Mouse (Mus musculus) MEL (cell line): ENCODE measurements around the gene Ube2f.

Experiments
- BHLHE40 ChIP-seq: IDR thresholded peaks from 2 replicates; pipeline ENCODE4 v1.6.1; 2012; ENCODE audit warnings: low read depth, mild to moderate bottlenecking, inconsistent platforms, low read length, improper control_type of control experiment, borderline replicate concordance
- CHD1 ChIP-seq: IDR thresholded peaks from 2 replicates; pipeline ENCODE4 v1.6.1; 2012; ENCODE audit warnings: low read depth, mild to moderate bottlenecking, inconsistent platforms, low read length, improper control_type of control experiment
- CTCF ChIP-seq, 3 experiments: IDR thresholded peaks in 2 of 3; conservative IDR thresholded peaks in 1 of 3; 2 replicates each; pipeline ENCODE4 v1.5.1; 2011 to 2012; ENCODE audit warnings: low read length in 3 of 3, low read depth in 2 of 3, mild to moderate bottlenecking in 2 of 3, improper control_type of control experiment in 1 of 3, inconsistent platforms in 1 of 3, mixed read lengths in 1 of 3, moderate library complexity in 1 of 3; ENCODE audit not compliant: control insufficient read depth in 1 of 3, insufficient read depth in 1 of 3, poor library complexity in 1 of 3, severe bottlenecking in 1 of 3
- EP300 ChIP-seq, 2 experiments: IDR thresholded peaks; 2 replicates each; pipeline ENCODE4 v1.6.1; 2011; ENCODE audit warnings: improper control_type of control experiment in 2 of 2, low read length in 2 of 2, low read depth in 1 of 2, mild to moderate bottlenecking in 1 of 2
- GATA1 ChIP-seq: IDR thresholded peaks from 2 replicates; pipeline ENCODE4 v1.6.1; 2011; ENCODE audit warnings: low read depth, low read length, improper control_type of control experiment
- MAX ChIP-seq: IDR thresholded peaks from 2 replicates; pipeline ENCODE4 v1.6.1; 2011; ENCODE audit warnings: low read length, improper control_type of control experiment
- MAZ ChIP-seq: IDR thresholded peaks from 2 replicates; pipeline ENCODE4 v1.6.1; 2012; ENCODE audit warnings: low read depth, mild to moderate bottlenecking, inconsistent platforms, low read length, improper control_type of control experiment
- NELFE ChIP-seq: IDR thresholded peaks from 2 replicates; pipeline ENCODE4 v1.6.1; 2011; ENCODE audit warnings: low read depth, low read length, improper control_type of control experiment
- POLR2A ChIP-seq, 2 experiments: IDR thresholded peaks; 2 replicates each; pipeline ENCODE4 v1.6.1; 2011 to 2012; ENCODE audit warnings: low read length in 2 of 2, mild to moderate bottlenecking in 2 of 2, control low read depth in 1 of 2, improper control_type of control experiment in 1 of 2, low read depth in 1 of 2, moderate library complexity in 1 of 2; ENCODE audit not compliant: control insufficient read depth in 1 of 2, insufficient read depth in 1 of 2, poor library complexity in 1 of 2
- POLR2AphosphoS2 ChIP-seq: IDR thresholded peaks from 2 replicates; pipeline ENCODE4 v1.6.1; 2011; ENCODE audit warnings: low read length, improper control_type of control experiment
- RAD21 ChIP-seq: IDR thresholded peaks from 2 replicates; pipeline ENCODE4 v1.6.1; 2011; ENCODE audit warnings: mild to moderate bottlenecking, low read depth, low read length, improper control_type of control experiment
- TBP ChIP-seq: IDR thresholded peaks from 2 replicates; pipeline ENCODE4 v1.8.0; 2011; ENCODE audit warnings: low read depth, low read length, improper control_type of control experiment
- TCF12 ChIP-seq: IDR thresholded peaks from 2 replicates; pipeline ENCODE4 v1.6.1; 2014; ENCODE audit warnings: low read depth, mild to moderate bottlenecking, inconsistent platforms, low read length, improper control_type of control experiment, moderate library complexity

GRCm38 (mm10) chr1:91211591-91212008 is 38.5 kb upstream of the Ube2f start:
- no peak for TF ChIP-seq CTCF (IDR thresholded peaks at IDR 0.05 in 2 of 3, conservative IDR thresholded peaks at IDR 0.05 in 1 of 3; ENCODE audit: control insufficient read depth in 1 of 3, insufficient read depth in 1 of 3, low read depth in 2 of 3, low read length in 3 of 3, poor library complexity in 1 of 3, severe bottlenecking in 1 of 3)
- TF ChIP-seq MAX, result no peak
- no peak for TF ChIP-seq NELFE
- TF ChIP-seq GATA1, result no peak
- no peak for TF ChIP-seq POLR2AphosphoS2
- TF ChIP-seq TCF12, result no peak
- no peak for TF ChIP-seq POLR2A (IDR thresholded peaks at IDR 0.05; ENCODE audit: control insufficient read depth in 1 of 2, insufficient read depth in 1 of 2, low read depth in 1 of 2, low read length in 2 of 2, poor library complexity in 1 of 2)
- TF ChIP-seq TBP, result no peak
- TF ChIP-seq MAZ, result no peak
- no peak for TF ChIP-seq RAD21
- TF ChIP-seq CHD1, result no peak
- TF ChIP-seq EP300 (IDR thresholded peaks at IDR 0.05; ENCODE audit: low read depth in 1 of 2, low read length in 2 of 2), result no peak
- no peak for TF ChIP-seq BHLHE40
